Comparison of ENCODE assay signal across 39 mouse cellular contexts in the genomic region with DNA sequence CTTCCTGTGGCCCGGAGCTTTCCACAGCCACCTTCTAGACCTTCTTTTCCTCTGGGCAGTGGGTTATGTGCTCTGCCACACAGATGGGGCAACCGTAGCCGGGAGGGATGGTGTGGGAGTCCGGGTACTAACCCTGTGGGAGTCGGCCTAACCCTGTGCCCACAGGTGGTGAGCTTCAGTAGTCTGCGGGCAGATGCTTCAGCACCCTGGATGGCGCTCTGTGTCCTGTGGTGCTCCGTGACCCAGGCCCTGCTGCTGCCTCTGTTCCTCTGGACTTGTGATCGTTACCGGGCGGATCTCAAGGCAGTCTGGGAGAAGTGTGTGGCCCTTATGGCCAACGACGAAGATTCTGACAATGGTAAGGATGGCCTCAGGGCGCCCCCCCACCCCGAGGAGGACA. TPM values are rescaled to one million over a fixed set of nuclear protein-coding genes. Genes with fewer than 3 reads are reported as not detected.
"Had no signal": no experiment of that assay in that cellular context is flagged by ENCODE, and none has a peak within 500 bp of the region (broad histone marks: within the 10 kb centered on the region; RNA-seq: fewer than 3 reads in every experiment).

No protein-coding gene starts in this region.

- H3K9ac ChIP-seq: heart, embryonic 12.5 days; hindbrain, embryonic 12.5 days; hindbrain, embryonic 14.5 days; intestine, embryonic 15.5 days; limb, embryonic 13.5 days; limb, embryonic 15.5 days; liver, embryonic 12.5 days; liver, embryonic 14.5 days had no signal

- H3K27ac ChIP-seq: heart, embryonic 10.5 days; hindbrain, embryonic 10.5 days; hindbrain, embryonic 12.5 days; hindbrain, embryonic 14.5 days; intestine, embryonic 15.5 days; kidney, postnatal 0 days; layer of hippocampus, adult 2 months; limb, embryonic 13.5 days; limb, embryonic 15.5 days; liver, embryonic 12.5 days; liver, embryonic 14.5 days had no signal

- H3K36me3 ChIP-seq: hindbrain, embryonic 12.5 days; intestine, embryonic 15.5 days; liver, embryonic 12.5 days had no signal

- DNase-seq: gastrocnemius, postnatal 14 days; gastrocnemius, postnatal 36 days; heart, adult 18-20 months; heart, postnatal 10 days; heart, postnatal 4 days; kidney, adult 18-20 months; kidney, adult 8-10 months; kidney, postnatal 25 days; layer of hippocampus, adult 9-11 months; layer of hippocampus, postnatal 36 days; left cerebral cortex, postnatal 4 days had no signal

- H3K4me3 ChIP-seq: heart, embryonic 10.5 days; heart, embryonic 12.5 days; hindbrain, embryonic 10.5 days; hindbrain, embryonic 12.5 days; intestine, embryonic 15.5 days; layer of hippocampus, adult 2 months; limb, embryonic 13.5 days; limb, embryonic 15.5 days; liver, embryonic 12.5 days had no signal

- ATAC-seq: hindbrain, embryonic 16.5 days; inflammation-experienced regulatory T-cells, adult 6 months; intestine, embryonic 15.5 days; intestine, postnatal 0 days; liver, embryonic 12.5 days had no signal

- H3K4me2 ChIP-seq: heart, embryonic 12.5 days; hindbrain, embryonic 12.5 days; hindbrain, embryonic 14.5 days; intestine, embryonic 15.5 days; limb, embryonic 13.5 days; limb, embryonic 15.5 days; liver, embryonic 12.5 days had no signal

- H3K9me3 ChIP-seq: heart, embryonic 10.5 days; heart, embryonic 12.5 days; hindbrain, embryonic 12.5 days; intestine, embryonic 15.5 days; limb, embryonic 13.5 days; limb, embryonic 15.5 days; liver, embryonic 12.5 days had no signal

RNA-seq across cellular contexts. Expression of a gene that starts 9.9 kb away (rescaled TPM):
- total RNA-seq: gastrocnemius, adult 18-20 months; gastrocnemius, adult 8-10 months; gastrocnemius, postnatal 14 days; gastrocnemius, postnatal 36 days; heart, adult 18-20 months; heart, adult 8-10 months; heart, postnatal 10 days; heart, postnatal 25 days; heart, postnatal 4 days; layer of hippocampus, adult 2 months; layer of hippocampus, postnatal 14 days; layer of hippocampus, postnatal 36 days; left cerebral cortex, adult 18-20 months; left cerebral cortex, postnatal 10 days; liver, adult 2 months had no signal
- polyA plus RNA-seq: gonadal fat pad, adult 2 months; heart, embryonic 10.5 days; heart, embryonic 12.5 days; heart, embryonic 14.5 days; heart, embryonic 16.5 days; inflammation-experienced regulatory T-cells, adult 6 months; intestine, embryonic 15.5 days; intestine, postnatal 0 days; kidney, embryonic 14.5 days; kidney, postnatal 0 days; limb, embryonic 11.5 days; limb, embryonic 13.5 days; limb, embryonic 15.5 days; liver, adult 2 months; liver, embryonic 12.5 days; liver, embryonic 14.5 days had no signal

RNA-seq across cellular contexts. Expression of a gene that starts 37.2 kb away (rescaled TPM):
- total RNA-seq: gastrocnemius, adult 18-20 months; gastrocnemius, adult 8-10 months; gastrocnemius, postnatal 14 days; gastrocnemius, postnatal 36 days; liver, adult 2 months had no signal
- polyA plus RNA-seq: inflammation-experienced regulatory T-cells, adult 6 months had no signal
